Mouse (Mus musculus) CH12.LX (cell line): ENCODE measurements at regions not wholly inside any gene's neighbourhood (a gene's known extent, or its start where the extent isn't known, plus 50 kb on each side); places are given as distances from the start of the nearest gene placed in this dataset.

ENCODE experiments used
- DNase-seq: peaks from one replicate; pipeline ENCODE4 v3.0.0-alpha.2; 2013; ENCODE audit errors: extremely low read depth
- H3K27ac ChIP-seq: 2 replicates; pipeline ENCODE4 v1.5.1; 2012; ENCODE audit warnings: low read depth, mild to moderate bottlenecking, control low read depth, moderate library complexity; ENCODE audit not compliant: insufficient read depth
- H3K27me3 ChIP-seq: replicated peaks from 2 replicates; pipeline ENCODE3; 2012; ENCODE audit warnings: inconsistent platforms
- H3K36me3 ChIP-seq, 2 experiments: replicated peaks in 1 of 2; 2 replicates each; pipeline versions ENCODE3 to v1.6.1; 2012; ENCODE audit warnings: inconsistent platforms in 1 of 2, low read length in 1 of 2, mild to moderate bottlenecking in 1 of 2, mixed read lengths in 1 of 2, moderate library complexity in 1 of 2; ENCODE audit not compliant: control insufficient read depth in 1 of 2, insufficient read depth in 1 of 2
- H3K4me1 ChIP-seq, 2 experiments: 2 replicates each; pipeline ENCODE4 v1.6.1; 2012; ENCODE audit warnings: inconsistent platforms in 1 of 2, moderate library complexity in 1 of 2; ENCODE audit not compliant: insufficient read depth in 2 of 2, control insufficient read depth in 1 of 2
- H3K4me2 ChIP-seq: 2 replicates; pipeline ENCODE4 v1.6.1; 2012; ENCODE audit warnings: low read depth, mild to moderate bottlenecking, control low read depth; ENCODE audit not compliant: poor library complexity, insufficient read depth, severe bottlenecking
- H3K4me3 ChIP-seq, 3 experiments: fragments of 150-350 bp in 1 of 3; sonication (generic) in 1 of 3; replicated peaks in 1 of 3; 2 replicates each; pipeline versions ENCODE3 to v1.5.1; 2011 to 2012; ENCODE audit warnings: low read depth in 2 of 3, low read length in 2 of 3, mild to moderate bottlenecking in 2 of 3, moderate library complexity in 2 of 3, control low read depth in 1 of 3, improper control_type of control experiment in 1 of 3, inconsistent platforms in 1 of 3, mixed read lengths in 1 of 3; ENCODE audit not compliant: poor library complexity in 1 of 3
- H3K79me2 ChIP-seq: replicated peaks from 2 replicates; pipeline ENCODE4 v1.6.1; 2012; ENCODE audit warnings: mild to moderate bottlenecking, moderate library complexity; ENCODE audit not compliant: control insufficient read depth, poor library complexity, insufficient read depth, severe bottlenecking; ENCODE audit errors: extremely low read depth
- H3K9ac ChIP-seq: 2 replicates; pipeline ENCODE4 v1.6.1; 2012; ENCODE audit warnings: low read depth, mild to moderate bottlenecking, control low read depth, moderate library complexity; ENCODE audit not compliant: insufficient read depth
- H3K9me3 ChIP-seq: replicated peaks from 2 replicates; pipeline ENCODE3; 2012; ENCODE audit warnings: low read length, inconsistent platforms, mixed read lengths
- CHD1 ChIP-seq: IDR thresholded peaks from 2 replicates; pipeline ENCODE4 v1.6.1; 2012; ENCODE audit warnings: low read depth, low read length, improper control_type of control experiment, inconsistent platforms
- E2F4 ChIP-seq: IDR thresholded peaks from 2 replicates; pipeline ENCODE4 v1.6.1; 2011; ENCODE audit warnings: low read depth, low read length, improper control_type of control experiment; ENCODE audit not compliant: insufficient replicate concordance
- ELF1 ChIP-seq: IDR thresholded peaks from 2 replicates; pipeline ENCODE4 v1.6.1; 2014; ENCODE audit warnings: low read depth, mild to moderate bottlenecking, inconsistent platforms, low read length, improper control_type of control experiment
- EP300 ChIP-seq: IDR thresholded peaks from 2 replicates; pipeline ENCODE4 v1.6.1; 2011; ENCODE audit warnings: low read length, improper control_type of control experiment
- IRF4 ChIP-seq: IDR thresholded peaks from 2 replicates; pipeline ENCODE4 v1.6.1; 2014; ENCODE audit warnings: low read depth, mild to moderate bottlenecking, inconsistent platforms, low read length, improper control_type of control experiment
- JUN ChIP-seq: IDR thresholded peaks from 2 replicates; pipeline ENCODE4 v1.6.1; 2011; ENCODE audit warnings: low read depth, mild to moderate bottlenecking, low read length, improper control_type of control experiment, moderate library complexity; ENCODE audit not compliant: insufficient read depth
- KAT2A ChIP-seq: IDR thresholded peaks from 2 replicates; pipeline ENCODE4 v1.6.1; 2012; ENCODE audit warnings: low read length, improper control_type of control experiment, inconsistent platforms; ENCODE audit not compliant: insufficient replicate concordance
- MAZ ChIP-seq: IDR thresholded peaks from 2 replicates; pipeline ENCODE4 v1.6.1; 2012; ENCODE audit warnings: low read depth, mild to moderate bottlenecking, inconsistent platforms, low read length, improper control_type of control experiment, moderate library complexity
- MYC ChIP-seq: IDR thresholded peaks from 2 replicates; pipeline ENCODE4 v1.6.1; 2011; ENCODE audit warnings: low read depth, mild to moderate bottlenecking, improper control_type of control experiment, low read length
- POLR2AphosphoS2 ChIP-seq: IDR thresholded peaks from 2 replicates; pipeline ENCODE4 v1.6.1; 2011; ENCODE audit warnings: low read depth, low read length, improper control_type of control experiment
- RAD21 ChIP-seq: IDR thresholded peaks from 2 replicates; pipeline ENCODE4 v1.6.1; 2011; ENCODE audit warnings: low read depth, mild to moderate bottlenecking, low read length, improper control_type of control experiment, moderate library complexity
- SIN3A ChIP-seq: IDR thresholded peaks from 2 replicates; pipeline ENCODE4 v1.6.1; 2012; ENCODE audit warnings: low read length, improper control_type of control experiment, inconsistent platforms
- UBTF ChIP-seq: IDR thresholded peaks from 2 replicates; pipeline ENCODE4 v1.6.1; 2012; ENCODE audit warnings: low read depth, mild to moderate bottlenecking, inconsistent platforms, low read length, improper control_type of control experiment, moderate library complexity
- USF1 ChIP-seq: IDR thresholded peaks from 2 replicates; pipeline ENCODE4 v1.6.1; 2014; ENCODE audit warnings: low read depth, mild to moderate bottlenecking, inconsistent platforms, low read length, improper control_type of control experiment
- USF2 ChIP-seq: conservative IDR thresholded peaks from 2 replicates; pipeline ENCODE4 v1.6.1; 2011; ENCODE audit warnings: low read depth, low read length, improper control_type of control experiment
- ZC3H11A ChIP-seq: IDR thresholded peaks from 2 replicates; pipeline ENCODE4 v1.6.1; 2012; ENCODE audit warnings: low read depth, mild to moderate bottlenecking, inconsistent platforms, low read length, improper control_type of control experiment
- ZKSCAN1 ChIP-seq: IDR thresholded peaks from 2 replicates; pipeline ENCODE4 v1.6.1; 2012; ENCODE audit warnings: low read depth, inconsistent platforms, low read length, improper control_type of control experiment, borderline replicate concordance
- ZMIZ1 ChIP-seq: IDR thresholded peaks from 2 replicates; pipeline ENCODE4 v1.6.1; 2012; ENCODE audit warnings: low read depth, mild to moderate bottlenecking, inconsistent platforms, low read length, improper control_type of control experiment
- dilution Hi-C: fragments of 300-500 bp; cut with MboI; formaldehyde crosslinking; loops from 2 replicates; pipeline ENCODE4 v1.14.3; 2020; ENCODE audit warnings: low sequenced_read_pairs; ENCODE audit not compliant: extremely low pct_unique_long_range_greater_than_20kb, extremely low pct_ligation_motif_present
- in situ Hi-C: fragments of 300-500 bp; cut with MboI; formaldehyde crosslinking; loops from 3 replicates; pipeline ENCODE4 v1.14.3; 2019; ENCODE audit warnings: low sequenced_read_pairs, low pct_ligation_motif_present, low pct_unique_long_range_greater_than_20kb, mixed read lengths

DNA sequence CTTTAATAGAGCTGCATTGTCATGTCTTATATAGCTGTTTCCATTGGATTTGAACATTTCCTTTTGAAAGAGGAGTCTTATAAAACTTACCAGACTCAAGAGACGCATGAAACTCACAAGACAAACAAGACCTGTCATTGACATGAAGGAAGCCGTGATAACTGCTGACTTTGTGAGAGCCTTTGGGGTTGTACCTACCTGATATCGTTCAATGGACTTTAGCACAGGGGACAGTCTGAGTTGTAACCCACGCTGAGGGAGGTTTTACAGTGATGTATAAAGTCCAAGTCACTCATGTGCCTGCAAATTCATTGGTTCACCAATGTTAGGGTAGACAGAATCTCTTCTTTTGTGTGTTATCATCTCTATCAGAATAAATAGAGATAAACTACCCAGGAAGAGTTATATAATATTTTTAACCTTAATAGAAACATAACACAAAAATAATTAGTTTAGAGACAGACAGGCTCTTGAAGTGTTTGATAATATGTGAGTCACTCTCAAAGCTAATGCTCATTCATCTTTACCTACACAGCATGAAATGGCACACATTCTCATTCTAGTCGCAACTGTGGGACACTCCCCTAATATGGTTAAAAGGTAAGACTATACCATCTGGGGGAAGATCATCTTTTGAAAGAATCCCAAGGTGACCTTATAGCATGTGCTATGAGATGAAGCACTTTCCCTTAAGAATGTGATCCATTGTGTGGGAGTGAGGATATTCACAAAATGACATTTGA, 54.4 kb upstream of the Mrps30 start:
- no peak for DNase-seq
- Histone ChIP-seq H3K4me3 (no peak overlapping the region), H3K4me1 (no peaks in the 10 kb centered on the region), H3K27me3 (no peaks in the 10 kb centered on the region), H3K27ac (no peak overlapping the region), H3K9ac (no peak overlapping the region), H3K36me3 (no peaks in the 10 kb centered on the region), H3K79me2 (no peaks in the 10 kb centered on the region), H3K4me2 (no peak overlapping the region), H3K9me3 (no peaks in the 10 kb centered on the region)
- TF ChIP-seq ZC3H11A, result no peak
- no peak for TF ChIP-seq POLR2AphosphoS2
- TF ChIP-seq ZMIZ1, result no peak
- no peak for TF ChIP-seq CHD1
- no peak for TF ChIP-seq EP300
- TF ChIP-seq KAT2A, result no peak
- TF ChIP-seq JUN, result no peak
- TF ChIP-seq SIN3A, result no peak
- TF ChIP-seq UBTF, result no peak
- TF ChIP-seq MYC, result no peak
- TF ChIP-seq MAZ, result no peak
- TF ChIP-seq ZKSCAN1, result no peak
- no peak for TF ChIP-seq USF1
- TF ChIP-seq ELF1, result no peak
- TF ChIP-seq RAD21, result no peak
- TF ChIP-seq USF2, result no peak
- TF ChIP-seq IRF4, result no peak
- TF ChIP-seq E2F4, result no peak
- in situ Hi-C loops (no loop called here), dilution Hi-C loops (no loop called here)
